Mouse (Mus musculus) MEL (cell line): ENCODE measurements at regions not wholly inside any gene's neighbourhood (a gene's known extent, or its start where the extent isn't known, plus 50 kb on each side); places are given as distances from the start of the nearest gene placed in this dataset.

ENCODE experiments used
- DNase-seq: peaks from one replicate; pipeline ENCODE4 v3.0.0; 2011; ENCODE audit warnings: low read depth, low spot score
- H3K27ac ChIP-seq: 2 replicates; pipeline ENCODE4 v1.5.1; 2012; ENCODE audit warnings: low read depth, mild to moderate bottlenecking, control low read depth, low read length, moderate library complexity; ENCODE audit not compliant: control insufficient read depth
- H3K27me3 ChIP-seq, 2 experiments: fragments of 150-350 bp in 1 of 2; sonication (generic) in 1 of 2; 2 replicates each; pipeline ENCODE4 v1.6.1; 2012; ENCODE audit warnings: low read length in 2 of 2, mild to moderate bottlenecking in 2 of 2, improper control_type of control experiment in 1 of 2, moderate library complexity in 1 of 2; ENCODE audit not compliant: insufficient read depth in 2 of 2, control insufficient read depth in 1 of 2
- H3K36me3 ChIP-seq, 2 experiments: 2 replicates each; pipeline ENCODE4 v1.6.1; 2012 to 2014; ENCODE audit warnings: low read length in 2 of 2, improper control_type of control experiment in 1 of 2, inconsistent platforms in 1 of 2, mild to moderate bottlenecking in 1 of 2; ENCODE audit not compliant: insufficient read depth in 2 of 2, control insufficient read depth in 1 of 2
- H3K4me1 ChIP-seq, 2 experiments: fragments of 150-350 bp in 1 of 2; sonication (generic) in 1 of 2; 2 replicates each; pipeline ENCODE4 v1.6.1; 2012; ENCODE audit warnings: low read length in 2 of 2, improper control_type of control experiment in 1 of 2, mild to moderate bottlenecking in 1 of 2; ENCODE audit not compliant: insufficient read depth in 2 of 2, control insufficient read depth in 1 of 2
- H3K4me3 ChIP-seq, 2 experiments: fragments of 150-350 bp in 1 of 2; sonication (generic) in 1 of 2; 2 replicates each; pipeline ENCODE4 v1.5.1; 2012; ENCODE audit warnings: low read depth in 2 of 2, low read length in 2 of 2, mild to moderate bottlenecking in 2 of 2, moderate library complexity in 2 of 2, control low read depth in 1 of 2, improper control_type of control experiment in 1 of 2; ENCODE audit not compliant: control insufficient read depth in 1 of 2, insufficient read depth in 1 of 2
- H3K79me2 ChIP-seq: 2 replicates; pipeline ENCODE4 v1.6.1; 2012; ENCODE audit warnings: mild to moderate bottlenecking, low read length, moderate library complexity; ENCODE audit not compliant: control insufficient read depth, poor library complexity, insufficient read depth
- H3K9ac ChIP-seq: 2 replicates; pipeline ENCODE4 v1.6.1; 2012; ENCODE audit warnings: low read depth, mild to moderate bottlenecking, control low read depth, low read length, moderate library complexity; ENCODE audit not compliant: control insufficient read depth, poor library complexity, severe bottlenecking
- H3K9me3 ChIP-seq: fragments of 150-350 bp; sonication (generic); replicated peaks from 2 replicates; pipeline ENCODE4 v1.6.1; 2012; ENCODE audit warnings: mild to moderate bottlenecking, low read length, improper control_type of control experiment, moderate library complexity; ENCODE audit not compliant: insufficient read depth
- CHD1 ChIP-seq: IDR thresholded peaks from 2 replicates; pipeline ENCODE4 v1.6.1; 2012; ENCODE audit warnings: low read depth, mild to moderate bottlenecking, inconsistent platforms, low read length, improper control_type of control experiment
- CHD2 ChIP-seq: IDR thresholded peaks from 2 replicates; pipeline ENCODE4 v1.6.1; 2011; ENCODE audit warnings: low read length, improper control_type of control experiment
- ELF1 ChIP-seq: IDR thresholded peaks from 2 replicates; pipeline ENCODE4 v1.6.1; 2014; ENCODE audit warnings: low read depth, mild to moderate bottlenecking, inconsistent platforms, low read length, improper control_type of control experiment, moderate library complexity
- ETS1 ChIP-seq: IDR thresholded peaks from 2 replicates; pipeline ENCODE4 v1.6.1; 2012; ENCODE audit warnings: low read depth, mild to moderate bottlenecking, inconsistent platforms, low read length, improper control_type of control experiment, moderate library complexity
- GATA1 ChIP-seq: IDR thresholded peaks from 2 replicates; pipeline ENCODE4 v1.6.1; 2011; ENCODE audit warnings: low read depth, low read length, improper control_type of control experiment
- HCFC1 ChIP-seq: IDR thresholded peaks from 2 replicates; pipeline ENCODE4 v1.6.1; 2012; ENCODE audit warnings: low read depth, mild to moderate bottlenecking, inconsistent platforms, low read length, improper control_type of control experiment, moderate library complexity
- JUND ChIP-seq: IDR thresholded peaks from 2 replicates; pipeline ENCODE4 v1.6.1; 2011; ENCODE audit warnings: low read depth, mild to moderate bottlenecking, improper control_type of control experiment, low read length
- MAZ ChIP-seq: IDR thresholded peaks from 2 replicates; pipeline ENCODE4 v1.6.1; 2012; ENCODE audit warnings: low read depth, mild to moderate bottlenecking, inconsistent platforms, low read length, improper control_type of control experiment
- MEF2A ChIP-seq: IDR thresholded peaks from 2 replicates; pipeline ENCODE4 v1.6.1; 2014; ENCODE audit warnings: low read depth, mild to moderate bottlenecking, inconsistent platforms, low read length, improper control_type of control experiment; ENCODE audit not compliant: poor library complexity, insufficient replicate concordance, severe bottlenecking; ENCODE audit errors: extremely low read depth
- NELFE ChIP-seq: IDR thresholded peaks from 2 replicates; pipeline ENCODE4 v1.6.1; 2011; ENCODE audit warnings: low read depth, low read length, improper control_type of control experiment
- NRF1 ChIP-seq: IDR thresholded peaks from 2 replicates; pipeline ENCODE4 v1.6.1; 2014; ENCODE audit warnings: low read depth, mild to moderate bottlenecking, inconsistent platforms, low read length, improper control_type of control experiment, moderate library complexity; ENCODE audit not compliant: poor library complexity, insufficient read depth, severe bottlenecking
- POLR2AphosphoS5 ChIP-seq: IDR thresholded peaks from 2 replicates; pipeline ENCODE4 v1.6.1; 2012; ENCODE audit warnings: low read depth, borderline replicate concordance, mild to moderate bottlenecking, inconsistent platforms, low read length, moderate library complexity, mixed read lengths
- RAD21 ChIP-seq: IDR thresholded peaks from 2 replicates; pipeline ENCODE4 v1.6.1; 2011; ENCODE audit warnings: mild to moderate bottlenecking, low read depth, low read length, improper control_type of control experiment
- RCOR1 ChIP-seq: IDR thresholded peaks from 2 replicates; pipeline ENCODE4 v1.6.1; 2012; ENCODE audit warnings: low read depth, mild to moderate bottlenecking, inconsistent platforms, low read length, improper control_type of control experiment
- TAL1 ChIP-seq: IDR thresholded peaks from 2 replicates; pipeline ENCODE4 v1.6.1; 2012; ENCODE audit warnings: mild to moderate bottlenecking, inconsistent platforms, low read length, moderate library complexity, mixed read lengths
- UBTF ChIP-seq: IDR thresholded peaks from 2 replicates; pipeline ENCODE4 v1.6.1; 2012; ENCODE audit warnings: low read depth, mild to moderate bottlenecking, inconsistent platforms, low read length, improper control_type of control experiment, moderate library complexity, borderline replicate concordance; ENCODE audit not compliant: insufficient read depth
- ZC3H11A ChIP-seq: IDR thresholded peaks from 2 replicates; pipeline ENCODE4 v1.6.1; 2012; ENCODE audit warnings: low read depth, mild to moderate bottlenecking, inconsistent platforms, low read length, improper control_type of control experiment
- ZKSCAN1 ChIP-seq: IDR thresholded peaks from 2 replicates; pipeline ENCODE4 v1.6.1; 2012; ENCODE audit warnings: low read depth, mild to moderate bottlenecking, inconsistent platforms, low read length, improper control_type of control experiment, moderate library complexity
- ZMIZ1 ChIP-seq: IDR thresholded peaks from 2 replicates; pipeline ENCODE4 v1.6.1; 2012; ENCODE audit warnings: low read depth, mild to moderate bottlenecking, inconsistent platforms, low read length, improper control_type of control experiment, moderate library complexity

- no peaks in the 10 kb centered on the region for H3K36me3 ChIP-seq
- no peaks in the 10 kb centered on the region for H3K4me1 ChIP-seq
- no peaks in the 10 kb centered on the region for H3K27me3 ChIP-seq
- no peak overlapping the region for H3K4me3 ChIP-seq
- TF ChIP-seq MEF2A, result no peak
- no peak for TF ChIP-seq NELFE
- no peak for TF ChIP-seq RCOR1
- no peaks in the 10 kb centered on the region for H3K9me3 ChIP-seq
- DNase-seq, result no peak
- H3K79me2 ChIP-seq, result no peaks in the 10 kb centered on the region
- no peak overlapping the region for H3K9ac ChIP-seq
- no peak overlapping the region for H3K27ac ChIP-seq
These were observed 206.2 kb upstream of the Daam1 start for GRCm38 (mm10) chr12:71624676-71625075.

DNA sequence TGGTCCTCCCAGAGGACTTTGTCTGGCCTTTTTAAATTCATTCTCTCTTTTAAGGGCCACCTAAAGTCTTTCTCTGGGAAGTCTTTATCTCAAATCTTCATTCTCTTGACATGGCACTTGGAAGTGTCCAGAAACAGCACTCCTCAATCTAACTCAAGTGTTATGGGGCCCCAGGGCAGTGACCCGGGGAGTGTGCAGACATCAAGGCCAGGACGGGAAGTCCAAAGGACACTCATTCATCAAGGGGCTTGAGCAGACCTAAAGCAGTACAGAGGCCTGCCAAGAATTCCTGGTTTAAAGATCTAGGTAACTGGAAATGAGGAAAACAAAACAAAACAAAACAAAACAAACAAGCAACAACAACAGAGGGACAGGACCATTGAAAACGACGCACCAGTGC lies 205.8 kb upstream of the Daam1 start:
- Histone ChIP-seq H3K4me3 (no peak overlapping the region), H3K4me1 (no peaks in the 10 kb centered on the region), H3K36me3 (no peaks in the 10 kb centered on the region), H3K79me2 (no peaks in the 10 kb centered on the region), H3K9me3 (no peaks in the 10 kb centered on the region), H3K27me3 (no peaks in the 10 kb centered on the region), H3K27ac (no peak overlapping the region), H3K9ac (no peak overlapping the region)
- DNase-seq, result no peak
- no peak for TF ChIP-seq CHD2
- no peak for TF ChIP-seq ELF1
- no peak for TF ChIP-seq CHD1
- no peak for TF ChIP-seq POLR2AphosphoS5
- no peak for TF ChIP-seq ETS1
- no peak for TF ChIP-seq NRF1
- no peak for TF ChIP-seq HCFC1
- TF ChIP-seq NELFE, result no peak
- TF ChIP-seq JUND, result no peak

- no peaks in the 10 kb centered on the region for H3K4me1 ChIP-seq
- H3K36me3 ChIP-seq, result no peaks in the 10 kb centered on the region
- no peak overlapping the region for H3K9ac ChIP-seq
- no peak for DNase-seq
- TF ChIP-seq RCOR1 (no peak), ZKSCAN1 (no peak), CHD1 (no peak), RAD21 (no peak), GATA1 (no peak), POLR2AphosphoS5 (no peak), ZC3H11A (no peak), MEF2A (no peak), TAL1 (no peak), NRF1 (no peak), ZMIZ1 (no peak), UBTF (no peak), MAZ (no peak), CHD2 (no peak)
- H3K27me3 ChIP-seq, result no peaks in the 10 kb centered on the region
- H3K9me3 ChIP-seq, result no peaks in the 10 kb centered on the region
- H3K27ac ChIP-seq, result no peak overlapping the region
- H3K79me2 ChIP-seq, result no peaks in the 10 kb centered on the region
- H3K4me3 ChIP-seq, result no peak overlapping the region
These were observed 204.1 kb upstream of the Daam1 start for GRCm38 (mm10) chr12:71626801-71627200.
